Mouse (Mus musculus): ENCODE measurements around the gene Foxp3.

GRCm38 (mm10) chrX:7606783-7607182 lies 33.3 kb downstream of the Foxp3 start, which contains the start of gene Cacna1f:
- TF ChIP-seq CTCF (IDR thresholded peaks at IDR 0.05; ENCODE audit: low read depth, low read length) (no peak), POLR2A (IDR thresholded peaks at IDR 0.05; ENCODE audit: insufficient read depth, low read length) (no peak)
